Mouse (Mus musculus): Measurements from ENCODE around the gene Cebpa. TPM values are rescaled to one million over a fixed set of nuclear protein-coding genes. Genes with fewer than 3 reads are reported as not detected.
A peak's percentile ranks its signal among the peaks of the same experiment; 100 is the strongest.

Cebpa gene
- polyA plus RNA-seq (2014; fragmentation: Nextera tagmentation; extraction: Ambion mirVana), result 0.43 and 0.54 TPM in 2 replicates

- ATAC-seq (ENCODE audit: low FRiP score), result peak; percentile 90
- H3K4me3 ChIP-seq (ENCODE audit: low read depth, low read length), result peak within 1 kb of the TSS; percentile 54
- no peaks in the 10 kb centered on the region for H3K36me3 ChIP-seq (ENCODE audit: control insufficient read depth, insufficient read depth, low read length)
- peak; percentile 97 for DNase-seq (ENCODE audit: low spot score)
- H3K4me2 ChIP-seq (replicated peaks; ENCODE audit: low read depth, low read length), result peak within 1 kb of the TSS; percentile 98
- H3K9me3 ChIP-seq (ENCODE audit: control insufficient read depth, low read length), result no peaks in the 10 kb centered on the region
- H3K9ac ChIP-seq (ENCODE audit: low read depth, low read length), result peak within 1 kb of the TSS; percentile 50
- WGBS, result under 1% methylated on average over 41 of the region's 50 CpGs
- no peak within 1 kb of the TSS for H3K27ac ChIP-seq (ENCODE audit: low read depth, low read length)
- H3K27me3 ChIP-seq (ENCODE audit: control insufficient read depth, insufficient read depth, low read length), result peaks cover 60% of the 10 kb centered on the region
- peaks cover 9% of the 10 kb centered on the region for H3K4me1 ChIP-seq (replicated peaks; ENCODE audit: control insufficient read depth, insufficient read depth, low read length)
Measured at GRCm38 (mm10) chr7:35118841-35119413, at the start of gene Cebpa. Gene Cebpa (plus strand): TSS chr7:35119293.

GRCm38 (mm10) chr7:35076645-35077044, 42.4 kb upstream of the Cebpa start:
- Histone ChIP-seq H3K4me2 (replicated peaks; ENCODE audit: low read depth, low read length) (no peak overlapping the region), H3K27me3 (ENCODE audit: control insufficient read depth, insufficient read depth, low read length) (no peaks in the 10 kb centered on the region), H3K36me3 (ENCODE audit: control insufficient read depth, insufficient read depth, low read length) (no peaks in the 10 kb centered on the region), H3K9me3 (ENCODE audit: control insufficient read depth, low read length) (no peaks in the 10 kb centered on the region), H3K4me1 (replicated peaks; ENCODE audit: control insufficient read depth, insufficient read depth, low read length) (no peaks in the 10 kb centered on the region), H3K9ac (ENCODE audit: low read depth, low read length) (no peak overlapping the region), H3K4me3 (ENCODE audit: low read depth, low read length) (no peak overlapping the region), H3K27ac (ENCODE audit: low read depth, low read length) (no peak overlapping the region)
- ATAC-seq (ENCODE audit: low FRiP score) (no peak), DNase-seq (ENCODE audit: low spot score) (no peak)
- WGBS, result 55% methylated on average over 5 of the region's 5 CpGs

GRCm38 (mm10) chr7:35080843-35081338, 38.2 kb upstream of the Cebpa start:
- no peak for ATAC-seq (ENCODE audit: low FRiP score)
- 52% methylated on average over 10 of the region's 10 CpGs for WGBS
- Histone ChIP-seq H3K36me3 (ENCODE audit: control insufficient read depth, insufficient read depth, low read length) (no peaks in the 10 kb centered on the region), H3K4me3 (ENCODE audit: low read depth, low read length) (no peak overlapping the region), H3K9me3 (ENCODE audit: control insufficient read depth, low read length) (no peaks in the 10 kb centered on the region), H3K27ac (ENCODE audit: low read depth, low read length) (no peak overlapping the region), H3K4me2 (replicated peaks; ENCODE audit: low read depth, low read length) (no peak overlapping the region), H3K4me1 (replicated peaks; ENCODE audit: control insufficient read depth, insufficient read depth, low read length) (no peaks in the 10 kb centered on the region), H3K27me3 (ENCODE audit: control insufficient read depth, insufficient read depth, low read length) (0 out of 2 replicates have a peak, but pooled peaks cover 3% of the 10 kb centered on the region), H3K9ac (ENCODE audit: low read depth, low read length) (no peak overlapping the region)
- DNase-seq (ENCODE audit: low spot score), result peak; percentile 11

GRCm38 (mm10) chr7:35081406-35082104, 37.5 kb upstream of the Cebpa start:
- Histone ChIP-seq H3K4me3 (ENCODE audit: low read depth, low read length) (no peak overlapping the region), H3K27ac (ENCODE audit: low read depth, low read length) (no peak overlapping the region), H3K9me3 (ENCODE audit: control insufficient read depth, low read length) (no peaks in the 10 kb centered on the region), H3K9ac (ENCODE audit: low read depth, low read length) (no peak overlapping the region), H3K27me3 (ENCODE audit: control insufficient read depth, insufficient read depth, low read length) (0 out of 2 replicates have a peak, but pooled peaks cover 3% of the 10 kb centered on the region), H3K4me1 (replicated peaks; ENCODE audit: control insufficient read depth, insufficient read depth, low read length) (peaks cover 4% of the 10 kb centered on the region), H3K4me2 (replicated peaks; ENCODE audit: low read depth, low read length) (no peak overlapping the region), H3K36me3 (ENCODE audit: control insufficient read depth, insufficient read depth, low read length) (no peaks in the 10 kb centered on the region)
- ATAC-seq (ENCODE audit: low FRiP score) (no peak), DNase-seq (ENCODE audit: low spot score) (no peak)
- 88% methylated on average over 9 of the region's 9 CpGs for WGBS

- H3K4me2 ChIP-seq (replicated peaks; ENCODE audit: low read depth, low read length), result no peak overlapping the region
- peaks cover 5% of the 10 kb centered on the region for H3K4me1 ChIP-seq (replicated peaks; ENCODE audit: control insufficient read depth, insufficient read depth, low read length)
- no peaks in the 10 kb centered on the region for H3K9me3 ChIP-seq (ENCODE audit: control insufficient read depth, low read length)
- ATAC-seq (ENCODE audit: low FRiP score), result no peak
- DNase-seq (ENCODE audit: low spot score), result no peak
- H3K9ac ChIP-seq (ENCODE audit: low read depth, low read length), result no peak overlapping the region
- H3K36me3 ChIP-seq (ENCODE audit: control insufficient read depth, insufficient read depth, low read length), result no peaks in the 10 kb centered on the region
- 83% methylated on average over 12 of the region's 12 CpGs for WGBS
- H3K4me3 ChIP-seq (ENCODE audit: low read depth, low read length), result no peak overlapping the region
- H3K27me3 ChIP-seq (ENCODE audit: control insufficient read depth, insufficient read depth, low read length), result 0 out of 2 replicates have a peak, but pooled peaks cover 3% of the 10 kb centered on the region
- H3K27ac ChIP-seq (ENCODE audit: low read depth, low read length), result no peak overlapping the region
Measured at GRCm38 (mm10) chr7:35084565-35085360, 34.3 kb upstream of the Cebpa start.

- Histone ChIP-seq H3K4me1 (replicated peaks; ENCODE audit: control insufficient read depth, insufficient read depth, low read length) (peaks cover 5% of the 10 kb centered on the region), H3K9me3 (ENCODE audit: control insufficient read depth, low read length) (no peaks in the 10 kb centered on the region), H3K36me3 (ENCODE audit: control insufficient read depth, insufficient read depth, low read length) (no peaks in the 10 kb centered on the region), H3K4me3 (ENCODE audit: low read depth, low read length) (0 out of 2 replicates have a peak overlapping the region, but pooled peaks have one; percentile 6), H3K9ac (ENCODE audit: low read depth, low read length) (no peak overlapping the region), H3K4me2 (replicated peaks; ENCODE audit: low read depth, low read length) (peak overlapping the region; percentile 40), H3K27ac (ENCODE audit: low read depth, low read length) (no peak overlapping the region), H3K27me3 (ENCODE audit: control insufficient read depth, insufficient read depth, low read length) (0 out of 2 replicates have a peak, but pooled peaks cover 3% of the 10 kb centered on the region)
- DNase-seq (ENCODE audit: low spot score), result peak; percentile 52
- 2% methylated on average over 21 of the region's 21 CpGs for WGBS
- ATAC-seq (ENCODE audit: low FRiP score), result peak; percentile 38; the same call in 1 of the 2 replicates
Measured at GRCm38 (mm10) chr7:35086271-35086861, 32.7 kb upstream of the Cebpa start.

- ATAC-seq (ENCODE audit: low FRiP score) (no peak), DNase-seq (ENCODE audit: low spot score) (no peak)
- Histone ChIP-seq H3K9ac (ENCODE audit: low read depth, low read length) (no peak overlapping the region), H3K36me3 (ENCODE audit: control insufficient read depth, insufficient read depth, low read length) (no peaks in the 10 kb centered on the region), H3K4me1 (replicated peaks; ENCODE audit: control insufficient read depth, insufficient read depth, low read length) (peaks cover 5% of the 10 kb centered on the region), H3K27ac (ENCODE audit: low read depth, low read length) (no peak overlapping the region), H3K27me3 (ENCODE audit: control insufficient read depth, insufficient read depth, low read length) (0 out of 2 replicates have a peak, but pooled peaks cover 3% of the 10 kb centered on the region), H3K4me3 (ENCODE audit: low read depth, low read length) (no peak overlapping the region), H3K9me3 (ENCODE audit: control insufficient read depth, low read length) (no peaks in the 10 kb centered on the region), H3K4me2 (replicated peaks; ENCODE audit: low read depth, low read length) (no peak overlapping the region)
- WGBS, result 79% methylated on average over 5 of the region's 5 CpGs
Measured at GRCm38 (mm10) chr7:35090550-35090949, 28.5 kb upstream of the Cebpa start.

GRCm38 (mm10) chr7:35094975-35095678, 24.0 kb upstream of the Cebpa start:
- H3K9me3 ChIP-seq (ENCODE audit: control insufficient read depth, low read length), result no peaks in the 10 kb centered on the region
- no peak overlapping the region for H3K4me3 ChIP-seq (ENCODE audit: low read depth, low read length)
- no peaks in the 10 kb centered on the region for H3K4me1 ChIP-seq (replicated peaks; ENCODE audit: control insufficient read depth, insufficient read depth, low read length)
- ATAC-seq (ENCODE audit: low FRiP score) (no peak), DNase-seq (ENCODE audit: low spot score) (no peak)
- H3K27me3 ChIP-seq (ENCODE audit: control insufficient read depth, insufficient read depth, low read length), result no peaks in the 10 kb centered on the region
- no peak overlapping the region for H3K27ac ChIP-seq (ENCODE audit: low read depth, low read length)
- 84% methylated on average over 9 of the region's 9 CpGs for WGBS
- H3K4me2 ChIP-seq (replicated peaks; ENCODE audit: low read depth, low read length), result no peak overlapping the region
- no peak overlapping the region for H3K9ac ChIP-seq (ENCODE audit: low read depth, low read length)
- H3K36me3 ChIP-seq (ENCODE audit: control insufficient read depth, insufficient read depth, low read length), result no peaks in the 10 kb centered on the region

All from hindbrain, embryonic 11.5 days (tissue).